Mouse (Mus musculus) spleen, postnatal 10 days (tissue): Measurements from ENCODE around the gene Pip4k2a.

Experiments
- DNase-seq, 2 experiments: peaks; one replicate each; pipeline ENCODE4 v3.0.0; 2021 to 2022; ENCODE audit warnings: low spot score in 2 of 2

The Pip4k2a gene

GRCm38 (mm10) chr2:18923806-18924595 lies 73.9 kb downstream of the Pip4k2a start:
- DNase-seq: no peak

- DNase-seq: no peak
These were observed 74.8 kb downstream of the Pip4k2a start for GRCm38 (mm10) chr2:18923098-18923649.

- DNase-seq: no peak
These were observed 76.3 kb downstream of the Pip4k2a start for GRCm38 (mm10) chr2:18921570-18922180.

GRCm38 (mm10) chr2:18920461-18920877 lies 77.5 kb downstream of the Pip4k2a start:
- no peak for DNase-seq

- DNase-seq: no peak
These were observed 78.0 kb downstream of the Pip4k2a start for GRCm38 (mm10) chr2:18919797-18920354.

GRCm38 (mm10) chr2:18917838-18918237 lies 80.1 kb downstream of the Pip4k2a start:
- no peak for DNase-seq

GRCm38 (mm10) chr2:18917380-18917750 lies 80.6 kb downstream of the Pip4k2a start:
- DNase-seq: no peak

GRCm38 (mm10) chr2:18916615-18917379 lies 81.1 kb downstream of the Pip4k2a start:
- no peak for DNase-seq

- no peak for DNase-seq
These were observed 81.9 kb downstream of the Pip4k2a start for GRCm38 (mm10) chr2:18916042-18916407.

GRCm38 (mm10) chr2:18915372-18916041 lies 82.4 kb downstream of the Pip4k2a start:
- DNase-seq: no peak

GRCm38 (mm10) chr2:18914750-18915149 lies 83.2 kb downstream of the Pip4k2a start:
- no peak for DNase-seq

GRCm38 (mm10) chr2:18913642-18914041 lies 84.3 kb downstream of the Pip4k2a start:
- DNase-seq: no peak

GRCm38 (mm10) chr2:18911251-18911934 lies 86.5 kb downstream of the Pip4k2a start:
- no peak for DNase-seq

GRCm38 (mm10) chr2:18910209-18910608 lies 87.7 kb downstream of the Pip4k2a start:
- DNase-seq: no peak

GRCm38 (mm10) chr2:18909713-18910112 lies 88.2 kb downstream of the Pip4k2a start:
- DNase-seq: no peak

GRCm38 (mm10) chr2:18907269-18907668 lies 90.7 kb downstream of the Pip4k2a start:
- DNase-seq: no peak

GRCm38 (mm10) chr2:18906421-18907084 lies 91.4 kb downstream of the Pip4k2a start:
- DNase-seq: no peak

GRCm38 (mm10) chr2:18903301-18904068 lies 94.4 kb downstream of the Pip4k2a start:
- DNase-seq: no peak

- no peak for DNase-seq
These were observed 96.8 kb downstream of the Pip4k2a start for GRCm38 (mm10) chr2:18901133-18901532.

GRCm38 (mm10) chr2:18900635-18901034 lies 97.3 kb downstream of the Pip4k2a start:
- DNase-seq: no peak
